Mouse (Mus musculus) liver, embryonic 14.5 days (tissue): ENCODE data around the gene Farsa. TPM values are rescaled to one million over a fixed set of nuclear protein-coding genes. Genes with fewer than 3 reads are reported as not detected.
A peak's percentile ranks its signal among the peaks of the same experiment; 100 is the strongest.

Experiments
- ATAC-seq: fragments of 200-750 bp; cut with Nextera tagmentation; 2 replicates; pipeline ENCODE4 v1.8.0; 2017; ENCODE audit warnings: moderate number of reproducible peaks, mild to moderate bottlenecking, moderate library complexity; ENCODE audit not compliant: insufficient read depth
- DNase-seq, 3 experiments: peaks; one replicate each; pipeline ENCODE4 v3.0.0-alpha.2; 2012 to 2013; ENCODE audit warnings: low read depth in 3 of 3, low spot score in 3 of 3
- H3K27ac ChIP-seq: fragments of 300-500 bp; sonication (generic); 2 replicates; pipeline ENCODE4 v1.5.1; 2014; ENCODE audit warnings: moderate library complexity, mild to moderate bottlenecking, control low read depth, inconsistent platforms
- H3K27me3 ChIP-seq: fragments of 300-500 bp; sonication (generic); 2 replicates; pipeline ENCODE4 v1.6.1; 2014; ENCODE audit warnings: mild to moderate bottlenecking, low read length, moderate library complexity; ENCODE audit not compliant: control insufficient read depth, insufficient read depth
- H3K36me3 ChIP-seq: fragments of 300-500 bp; sonication (generic); replicated peaks from 2 replicates; pipeline ENCODE4 v1.6.1; 2014; ENCODE audit warnings: low read depth; ENCODE audit not compliant: control insufficient read depth, insufficient read depth
- H3K4me1 ChIP-seq, 2 experiments: fragments of 200-500 bp in 1 of 2; fragments of 300-500 bp in 1 of 2; sonication (generic) in 1 of 2; replicated peaks; 2 replicates each; pipeline ENCODE4 v1.6.1; 2012 to 2014; ENCODE audit warnings: antibody characterized with exemption in 1 of 2, inconsistent platforms in 1 of 2, low read length in 1 of 2; ENCODE audit not compliant: control insufficient read depth in 2 of 2, insufficient read depth in 2 of 2
- H3K4me2 ChIP-seq: fragments of 300-500 bp; sonication (generic); 2 replicates; pipeline ENCODE4 v1.6.1; 2014; ENCODE audit warnings: low read depth, mild to moderate bottlenecking, control low read depth, moderate library complexity
- H3K4me3 ChIP-seq, 2 experiments: fragments of 200-500 bp in 1 of 2; fragments of 300-500 bp in 1 of 2; sonication (generic) in 1 of 2; 2 replicates each; pipeline ENCODE4 v1.5.1; 2012 to 2014; ENCODE audit warnings: low read depth in 2 of 2, low read length in 2 of 2, mild to moderate bottlenecking in 2 of 2, control low read depth in 1 of 2, inconsistent platforms in 1 of 2, moderate library complexity in 1 of 2; ENCODE audit not compliant: insufficient read depth in 1 of 2
- H3K9ac ChIP-seq: fragments of 300-500 bp; sonication (generic); replicated peaks from 2 replicates; pipeline ENCODE4 v1.6.1; 2014; ENCODE audit warnings: mild to moderate bottlenecking, control low read depth, moderate library complexity
- H3K9me3 ChIP-seq: fragments of 300-500 bp; sonication (generic); 2 replicates; pipeline ENCODE4 v1.6.1; 2016; ENCODE audit warnings: low read length, mixed read lengths; ENCODE audit not compliant: control insufficient read depth
- CTCF ChIP-seq: IDR thresholded peaks from 2 replicates; pipeline ENCODE4 v1.5.1; 2016; ENCODE audit warnings: antibody characterized with exemption, low read depth, control low read depth
- EP300 ChIP-seq: IDR thresholded peaks from 2 replicates; pipeline ENCODE4 v1.6.1; 2016; ENCODE audit warnings: antibody characterized with exemption, low read depth
- WGBS: fragments of 180-500 bp; shearing (Covaris S2); extraction: QIAGEN DNeasy Blood & Tissue Kit; methylation state at CpG from one replicate; pipeline ENCODE4 v1.1.7; 2014; ENCODE audit not compliant: insufficient replicate concordance; 5-methylcytosine and 5-hydroxymethylcytosine counted together
- polyA plus RNA-seq, 2 experiments: library from polyadenylated mRNA; depleted of rRNA in 1 of 2; stranded (reverse) in 1 of 2; unstranded in 1 of 2; fragments of >200 nt; fragmentation: Nextera tagmentation in 1 of 2; extraction: Ambion mirVana in 1 of 2; gene quantifications; 2 replicates each; pipeline versions ENCODE4 v1.2.1 to v1.2.3; 2012 to 2014

Gene Farsa
- polyA plus RNA-seq, 2 experiments, result 45.8 to 54.8 TPM

GRCm38 (mm10) chr8:84831490-84831889 is 25.3 kb upstream of the Farsa start, which contains the start of gene Gadd45gip1:
Gene Gadd45gip1, plus strand, starts transcription at chr8:84831522.
- no peaks in the 10 kb centered on the region for H3K27me3 ChIP-seq
- H3K27ac ChIP-seq, result peak within 1 kb of the TSS; percentile 90
- TF ChIP-seq CTCF, result peak; percentile 68
- TF ChIP-seq EP300, result no peak
- H3K36me3 ChIP-seq, result peaks cover 29% of the 10 kb centered on the region
- peak within 1 kb of the TSS; percentile 96 for H3K9ac ChIP-seq
- peaks cover 23 to 44% of the 10 kb centered on the region in 2 experiments for H3K4me1 ChIP-seq
- H3K4me3 ChIP-seq, result peak within 1 kb of the TSS; percentile 88 to 94
- peak; percentile 29; the same call in 1 of the 2 replicates for ATAC-seq
- H3K9me3 ChIP-seq, result no peaks in the 10 kb centered on the region
- WGBS, result 28% methylated on average over 11 of the region's 11 CpGs
- peak within 1 kb of the TSS; percentile 84 for H3K4me2 ChIP-seq
- peak; percentile 65 to 72 (median 69) for DNase-seq

- H3K4me2 ChIP-seq, result peak overlapping the region; percentile 84
- peak overlapping the region; percentile 88 to 94 for H3K4me3 ChIP-seq
- peaks cover 36% of the 10 kb centered on the region for H3K36me3 ChIP-seq
- H3K9me3 ChIP-seq, result no peaks in the 10 kb centered on the region
- TF ChIP-seq CTCF (no peak), EP300 (0 out of 2 replicates have a peak, but pooled peaks have one; percentile 26)
- under 1% methylated on average over 59 of the region's 59 CpGs for WGBS
- H3K27ac ChIP-seq, result peak overlapping the region; percentile 90
- ATAC-seq (peak; percentile 84), DNase-seq (peak; percentile 66 to 72 (median 70))
- H3K27me3 ChIP-seq, result no peaks in the 10 kb centered on the region
- H3K4me1 ChIP-seq, result peaks cover 27 to 46% of the 10 kb centered on the region in 2 experiments
- peak overlapping the region; percentile 96 for H3K9ac ChIP-seq
These were observed 24.6 kb upstream of the Farsa start for GRCm38 (mm10) chr8:84832034-84832717.

GRCm38 (mm10) chr8:84832759-84833742 is 23.7 kb upstream of the Farsa start:
- Histone ChIP-seq H3K4me1 (peaks cover 35 to 55% of the 10 kb centered on the region in 2 experiments), H3K4me3 (peak overlapping the region; percentile 88 to 94), H3K9me3 (no peaks in the 10 kb centered on the region), H3K9ac (peak overlapping the region; percentile 96), H3K36me3 (peaks cover 45% of the 10 kb centered on the region), H3K27me3 (no peaks in the 10 kb centered on the region), H3K4me2 (peak overlapping the region; percentile 84), H3K27ac (peak overlapping the region; percentile 90)
- peak; percentile 35 for TF ChIP-seq CTCF
- no peak for TF ChIP-seq EP300
- ATAC-seq, result no peak
- 32% methylated on average over 10 of the region's 10 CpGs for WGBS
- no peak for DNase-seq

GRCm38 (mm10) chr8:84834002-84834865 is 22.6 kb upstream of the Farsa start:
- TF ChIP-seq EP300 (no peak), CTCF (no peak)
- Histone ChIP-seq H3K36me3 (peaks cover 52% of the 10 kb centered on the region), H3K9me3 (no peaks in the 10 kb centered on the region), H3K4me1 (peaks cover 41 to 64% of the 10 kb centered on the region in 2 experiments), H3K9ac (no peak overlapping the region; the same call in 1 of the 2 replicates), H3K4me2 (peak overlapping the region; percentile 84), H3K4me3 (peak overlapping the region; percentile 4 to 94; a peak in 1 of 4 replicates), H3K27ac (peak overlapping the region; percentile 90), H3K27me3 (no peaks in the 10 kb centered on the region)
- DNase-seq (no peak), ATAC-seq (no peak)
- WGBS, result 81% methylated on average over 19 of the region's 19 CpGs
